Mouse (Mus musculus) forebrain, embryonic 12.5 days (tissue): ENCODE data around the gene Zdhhc19. TPM values are rescaled to one million over a fixed set of nuclear protein-coding genes. Genes with fewer than 3 reads are reported as not detected.

Source experiments
- ATAC-seq: fragments of 200-750 bp; cut with Nextera tagmentation; 2 replicates; pipeline ENCODE4 v1.8.0; 2017; ENCODE audit warnings: moderate TSS enrichment; ENCODE audit not compliant: low FRiP score
- H3K27ac ChIP-seq: fragments of 300-500 bp; sonication (generic); 2 replicates; pipeline ENCODE4 v1.5.1; 2016; ENCODE audit warnings: mild to moderate bottlenecking
- H3K27me3 ChIP-seq: fragments of 300-500 bp; sonication (generic); 2 replicates; pipeline ENCODE4 v1.6.1; 2016; ENCODE audit warnings: mild to moderate bottlenecking
- H3K36me3 ChIP-seq: fragments of 300-500 bp; sonication (generic); replicated peaks from 2 replicates; pipeline ENCODE4 v1.6.1; 2016; ENCODE audit warnings: mild to moderate bottlenecking
- H3K4me1 ChIP-seq: fragments of 300-500 bp; sonication (generic); 2 replicates; pipeline ENCODE4 v1.6.1; 2016
- H3K4me2 ChIP-seq: fragments of 300-500 bp; sonication (generic); 2 replicates; pipeline ENCODE4 v1.6.1; 2016; ENCODE audit warnings: mild to moderate bottlenecking, moderate library complexity
- H3K4me3 ChIP-seq: fragments of 300-500 bp; sonication (generic); replicated peaks from 2 replicates; pipeline ENCODE4 v1.5.1; 2016; ENCODE audit warnings: mild to moderate bottlenecking
- H3K9ac ChIP-seq: fragments of 300-500 bp; sonication (generic); 2 replicates; pipeline ENCODE4 v1.6.1; 2016; ENCODE audit warnings: mild to moderate bottlenecking
- H3K9me3 ChIP-seq: fragments of 300-500 bp; sonication (generic); 2 replicates; pipeline ENCODE4 v1.6.1; 2016
- WGBS: fragments of 180-500 bp; shearing (Covaris S2); methylation state at CpG from one replicate; pipeline ENCODE4 v1.1.7; 2016; 5-methylcytosine and 5-hydroxymethylcytosine counted together
- polyA plus RNA-seq: library from polyadenylated mRNA; unstranded; fragments of >200 nt; fragmentation: Nextera tagmentation; extraction: Ambion mirVana; gene quantifications from 2 replicates; pipeline ENCODE4 v1.2.1, GENCODE M21; 2016

The Zdhhc19 gene
- polyA plus RNA-seq, result not detected in 2 replicates

GRCm38 (mm10) chr16:32495965-32496364 lies at the start of gene Zdhhc19:
Gene Zdhhc19, plus strand, starts transcription at chr16:32496265.
- H3K27me3 ChIP-seq, result no peaks in the 10 kb centered on the region
- 77% methylated on average over 3 of the region's 3 CpGs for WGBS
- no peak for ATAC-seq

GRCm38 (mm10) chr16:32446563-32447138 lies 49.4 kb upstream of the Zdhhc19 start:
- no peak overlapping the region for H3K4me3 ChIP-seq
- 79% methylated on average over 2 of the region's 2 CpGs for WGBS
- no peak overlapping the region for H3K27ac ChIP-seq
- no peak overlapping the region for H3K9ac ChIP-seq
- no peak for ATAC-seq
- no peak overlapping the region for H3K4me2 ChIP-seq
- H3K9me3 ChIP-seq, result no peaks in the 10 kb centered on the region
- H3K4me1 ChIP-seq, result no peaks in the 10 kb centered on the region
- H3K27me3 ChIP-seq, result no peaks in the 10 kb centered on the region
- H3K36me3 ChIP-seq, result peaks cover 1% of the 10 kb centered on the region; the same call in 1 of the 2 replicates

More at GRCm38 (mm10) chr16:32495965-32496364, at the start of gene Zdhhc19:
- H3K9ac ChIP-seq, result no peak within 1 kb of the TSS
- no peak within 1 kb of the TSS for H3K4me3 ChIP-seq
- H3K27ac ChIP-seq, result no peak within 1 kb of the TSS
- H3K9me3 ChIP-seq, result no peaks in the 10 kb centered on the region
- no peak within 1 kb of the TSS for H3K4me2 ChIP-seq
- H3K4me1 ChIP-seq, result no peaks in the 10 kb centered on the region
- H3K36me3 ChIP-seq, result no peaks in the 10 kb centered on the region

- no peak overlapping the region for H3K4me3 ChIP-seq
- H3K9me3 ChIP-seq, result no peaks in the 10 kb centered on the region
- no peak for ATAC-seq
- H3K4me2 ChIP-seq, result no peak overlapping the region
- no peaks in the 10 kb centered on the region for H3K4me1 ChIP-seq
- no peak overlapping the region for H3K27ac ChIP-seq
- 87% methylated on average over 3 of the region's 3 CpGs for WGBS
- H3K9ac ChIP-seq, result no peak overlapping the region
- H3K27me3 ChIP-seq, result no peaks in the 10 kb centered on the region
- H3K36me3 ChIP-seq, result peaks cover 13% of the 10 kb centered on the region
Measured at GRCm38 (mm10) chr16:32449665-32450064, 46.4 kb upstream of the Zdhhc19 start.

- Histone ChIP-seq H3K9ac (no peak overlapping the region), H3K4me2 (no peak overlapping the region), H3K27me3 (no peaks in the 10 kb centered on the region), H3K9me3 (no peaks in the 10 kb centered on the region), H3K27ac (no peak overlapping the region), H3K36me3 (peaks cover 14% of the 10 kb centered on the region), H3K4me3 (no peak overlapping the region), H3K4me1 (no peaks in the 10 kb centered on the region)
- 96% methylated on average over 2 of the region's 2 CpGs for WGBS
- no peak for ATAC-seq
Measured at GRCm38 (mm10) chr16:32450133-32450532, 45.9 kb upstream of the Zdhhc19 start.

GRCm38 (mm10) chr16:32453102-32453501 lies 43.0 kb upstream of the Zdhhc19 start:
- Histone ChIP-seq H3K36me3 (peaks cover 23% of the 10 kb centered on the region), H3K27me3 (no peaks in the 10 kb centered on the region), H3K9ac (no peak overlapping the region), H3K4me1 (no peaks in the 10 kb centered on the region), H3K9me3 (no peaks in the 10 kb centered on the region), H3K4me2 (no peak overlapping the region), H3K4me3 (no peak overlapping the region), H3K27ac (no peak overlapping the region)
- WGBS, result 93% methylated on average over 8 of the region's 8 CpGs
- no peak for ATAC-seq

- Histone ChIP-seq H3K4me3 (no peak overlapping the region), H3K27ac (no peak overlapping the region), H3K4me2 (no peak overlapping the region), H3K27me3 (no peaks in the 10 kb centered on the region), H3K9me3 (no peaks in the 10 kb centered on the region), H3K36me3 (peaks cover 28% of the 10 kb centered on the region), H3K9ac (no peak overlapping the region), H3K4me1 (no peaks in the 10 kb centered on the region)
- WGBS, result 83% methylated on average over 5 of the region's 5 CpGs
- ATAC-seq, result no peak
Measured at GRCm38 (mm10) chr16:32454646-32455045, 41.4 kb upstream of the Zdhhc19 start.

- no peak overlapping the region for H3K4me3 ChIP-seq
- no peaks in the 10 kb centered on the region for H3K4me1 ChIP-seq
- H3K36me3 ChIP-seq, result peaks cover 28% of the 10 kb centered on the region
- H3K27ac ChIP-seq, result no peak overlapping the region
- H3K9me3 ChIP-seq, result no peaks in the 10 kb centered on the region
- no peak for ATAC-seq
- no peak overlapping the region for H3K9ac ChIP-seq
- no peaks in the 10 kb centered on the region for H3K27me3 ChIP-seq
- H3K4me2 ChIP-seq, result no peak overlapping the region
Measured at GRCm38 (mm10) chr16:32456086-32456485, 40.0 kb upstream of the Zdhhc19 start.

- no peaks in the 10 kb centered on the region for H3K27me3 ChIP-seq
- ATAC-seq, result no peak
- H3K9me3 ChIP-seq, result no peaks in the 10 kb centered on the region
- H3K9ac ChIP-seq, result no peak overlapping the region
- H3K4me1 ChIP-seq, result no peaks in the 10 kb centered on the region
- 93% methylated on average over 1 of the region's 1 CpGs for WGBS
- H3K27ac ChIP-seq, result no peak overlapping the region
- H3K36me3 ChIP-seq, result peaks cover 26% of the 10 kb centered on the region
- no peak overlapping the region for H3K4me2 ChIP-seq
- H3K4me3 ChIP-seq, result no peak overlapping the region
Measured at GRCm38 (mm10) chr16:32456761-32457160, 39.3 kb upstream of the Zdhhc19 start.

- no peak overlapping the region for H3K4me2 ChIP-seq
- peaks cover 18% of the 10 kb centered on the region for H3K36me3 ChIP-seq
- no peak overlapping the region for H3K27ac ChIP-seq
- H3K9me3 ChIP-seq, result no peaks in the 10 kb centered on the region
- no peaks in the 10 kb centered on the region for H3K4me1 ChIP-seq
- WGBS, result 70% methylated on average over 10 of the region's 10 CpGs
- no peak overlapping the region for H3K4me3 ChIP-seq
- ATAC-seq, result no peak
- H3K9ac ChIP-seq, result no peak overlapping the region
- H3K27me3 ChIP-seq, result no peaks in the 10 kb centered on the region
Measured at GRCm38 (mm10) chr16:32457589-32458386, 38.3 kb upstream of the Zdhhc19 start.

GRCm38 (mm10) chr16:32460518-32460917 lies 35.5 kb upstream of the Zdhhc19 start:
- no peaks in the 10 kb centered on the region for H3K4me1 ChIP-seq
- H3K27ac ChIP-seq, result no peak overlapping the region
- H3K4me2 ChIP-seq, result no peak overlapping the region
- H3K9ac ChIP-seq, result no peak overlapping the region
- ATAC-seq, result no peak
- H3K36me3 ChIP-seq, result peaks cover 21% of the 10 kb centered on the region
- no peak overlapping the region for H3K4me3 ChIP-seq
- 64% methylated on average over 4 of the region's 4 CpGs for WGBS
- H3K27me3 ChIP-seq, result no peaks in the 10 kb centered on the region
- no peaks in the 10 kb centered on the region for H3K9me3 ChIP-seq

- Histone ChIP-seq H3K27ac (no peak overlapping the region), H3K4me1 (no peaks in the 10 kb centered on the region), H3K9me3 (no peaks in the 10 kb centered on the region), H3K27me3 (no peaks in the 10 kb centered on the region), H3K4me3 (no peak overlapping the region), H3K36me3 (peaks cover 18% of the 10 kb centered on the region), H3K4me2 (no peak overlapping the region), H3K9ac (no peak overlapping the region)
- WGBS, result 93% methylated on average over 5 of the region's 5 CpGs
- ATAC-seq, result no peak
Measured at GRCm38 (mm10) chr16:32461713-32462112, 34.4 kb upstream of the Zdhhc19 start.

- Histone ChIP-seq H3K4me2 (no peak overlapping the region), H3K9ac (no peak overlapping the region), H3K4me3 (no peak overlapping the region), H3K36me3 (peaks cover 26% of the 10 kb centered on the region), H3K4me1 (no peaks in the 10 kb centered on the region), H3K27me3 (no peaks in the 10 kb centered on the region), H3K9me3 (no peaks in the 10 kb centered on the region), H3K27ac (no peak overlapping the region)
- WGBS, result 95% methylated on average over 16 of the region's 16 CpGs
- no peak for ATAC-seq
Measured at GRCm38 (mm10) chr16:32462950-32463349, 33.1 kb upstream of the Zdhhc19 start.

GRCm38 (mm10) chr16:32463426-32463825 lies 32.6 kb upstream of the Zdhhc19 start:
- WGBS, result 89% methylated on average over 2 of the region's 2 CpGs
- Histone ChIP-seq H3K27ac (no peak overlapping the region), H3K4me1 (no peaks in the 10 kb centered on the region), H3K4me3 (no peak overlapping the region), H3K9me3 (no peaks in the 10 kb centered on the region), H3K4me2 (no peak overlapping the region), H3K36me3 (peaks cover 26% of the 10 kb centered on the region), H3K27me3 (no peaks in the 10 kb centered on the region), H3K9ac (no peak overlapping the region)
- ATAC-seq, result no peak
